19 mouse cellular contexts compared by ENCODE assay signal in genomic region chr14:77385621-77386020, GRCm38 (mm10).
DNase-seq lines count a peak whose midpoint lies in the region; ATAC-seq lines count a peak whose summit lies in the region.
"Had no signal": no experiment of that assay in that cellular context is flagged by ENCODE, and none has a peak within 500 bp of the region (broad histone marks: within the 10 kb centered on the region; RNA-seq: fewer than 3 reads in every experiment).

No protein-coding gene starts in this region.

- DNase-seq in midbrain, embryonic 10.5 days (ENCODE audit: low spot score): peak; percentile 39
- DNase-seq in brain, adult 2 months (ENCODE audit: low read depth, low spot score): peak; percentile 37
- peak; percentile 32 for DNase-seq in embryo, embryonic 11 days
- DNase-seq in retina, embryonic 14.5 days (ENCODE audit: low spot score): peak; percentile 69
- DNase-seq in gastrocnemius, postnatal 10 days: no peak
- no peak for DNase-seq in adrenal gland, postnatal 36 days
- DNase-seq: adrenal gland, adult 8-10 months; cerebellum, adult 2 months; gastrocnemius, adult 2 months; heart, adult 18-20 months; kidney, adult 8-10 months; kidney, postnatal 25 days; lung, embryonic 14.5 days; lung, postnatal 4 days; right cerebral cortex, adult 18-20 months had no signal

- H3K9me3 ChIP-seq in midbrain, embryonic 10.5 days (replicated peaks): no peaks in the 10 kb centered on the region
- no peaks in the 10 kb centered on the region for H3K9me3 ChIP-seq in midbrain, embryonic 15.5 days
- H3K9me3 ChIP-seq: heart, embryonic 13.5 days had no signal

- no peaks in the 10 kb centered on the region for H3K27me3 ChIP-seq in midbrain, embryonic 10.5 days (ENCODE audit: low read depth, poor library complexity, severe bottlenecking)
- H3K27me3 ChIP-seq in midbrain, embryonic 15.5 days (replicated peaks): no peaks in the 10 kb centered on the region
- H3K27me3 ChIP-seq: heart, embryonic 13.5 days had no signal

- ATAC-seq in midbrain, embryonic 15.5 days (replicated peaks): no peak

- peak overlapping the region; percentile 55 for H3K27ac ChIP-seq in midbrain, embryonic 10.5 days (replicated peaks)
- no peak overlapping the region for H3K27ac ChIP-seq in midbrain, embryonic 15.5 days
- H3K27ac ChIP-seq: gastrocnemius, adult 2 months; heart, embryonic 13.5 days; stomach, postnatal 0 days had no signal

- no peak overlapping the region for H3K9ac ChIP-seq in midbrain, embryonic 15.5 days
- H3K9ac ChIP-seq: heart, embryonic 13.5 days; lung, embryonic 14.5 days had no signal

- no peaks in the 10 kb centered on the region for H3K36me3 ChIP-seq in midbrain, embryonic 10.5 days
- H3K36me3 ChIP-seq in midbrain, embryonic 15.5 days (replicated peaks): no peaks in the 10 kb centered on the region
- H3K36me3 ChIP-seq: heart, embryonic 13.5 days had no signal

- peak overlapping the region; percentile 11; the same call in 1 of the 2 replicates for H3K4me3 ChIP-seq in midbrain, embryonic 10.5 days
- H3K4me3 ChIP-seq in midbrain, embryonic 15.5 days: no peak overlapping the region
- H3K4me3 ChIP-seq: gastrocnemius, adult 2 months; heart, embryonic 13.5 days had no signal

- H3K4me2 ChIP-seq in midbrain, embryonic 15.5 days: no peak overlapping the region
- H3K4me2 ChIP-seq: heart, embryonic 13.5 days; liver, embryonic 11.5 days; lung, embryonic 14.5 days had no signal

- 33% methylated on average over 9 of the region's 9 CpGs for WGBS in midbrain, embryonic 10.5 days
- 22% methylated on average over 9 of the region's 9 CpGs for WGBS in midbrain, embryonic 15.5 days

- peaks cover 49% of the 10 kb centered on the region for H3K4me1 ChIP-seq in midbrain, embryonic 10.5 days
- peaks cover 15% of the 10 kb centered on the region for H3K4me1 ChIP-seq in midbrain, embryonic 15.5 days

Comparison
In these comparisons a context has a peak if more than half of its experiments do, and no peak if none do; other contexts are left out.
1. DNase-seq: peak in midbrain, embryonic 10.5 days (single experiment), brain, adult 2 months (single experiment), embryo, embryonic 11 days (single experiment) and retina, embryonic 14.5 days (single experiment); none in gastrocnemius, postnatal 10 days (single experiment) and adrenal gland, postnatal 36 days (0 of 2).